Mouse (Mus musculus): Measurements from ENCODE around the gene Eef1b2.

GRCm38 (mm10) chr1:63203950-63204659, 27.5 kb downstream of the Eef1b2 start:
- TF ChIP-seq CTCF (conservative IDR thresholded peaks at IDR 0.05; ENCODE audit: insufficient read depth, insufficient read length, low read depth, low read length): no peak
- no peak for TF ChIP-seq POLR2A (IDR thresholded peaks at IDR 0.05; ENCODE audit: low read depth, low read length)

All from kidney, adult 2 months (tissue).